Mouse (Mus musculus): ENCODE measurements around the gene Traf7.

The Traf7 gene
- long read RNA-seq, experiment 1, transcript Traf7-215 (21 exons, 3,003 nt) = major isoform, 6 of 36 reads
- long read RNA-seq, experiment 1, partial matches to known transcripts = 6 of 36 reads
- long read RNA-seq, experiment 1, other reads (novel, unspliced or antisense) = 22 of 36 reads
- long read RNA-seq, experiment 2, transcript Traf7-215 (21 exons, 3,003 nt) = major isoform, 13 of 48 reads
- long read RNA-seq, experiment 2, partial matches to known transcripts = 8 of 48 reads
- long read RNA-seq, experiment 2, other reads (novel, unspliced or antisense) = 23 of 48 reads

GRCm38 (mm10) chr17:24527723-24528559, at the start of gene Traf7:
Traf7 (minus strand) TSS chr17:24527938.
- intact Hi-C loops (cut with DNase I) = no loop called here

GRCm38 (mm10) chr17:24573811-24574210, 46.1 kb upstream of the Traf7 start:
- intact Hi-C loops (cut with DNase I) = no loop called here

GRCm38 (mm10) chr17:24572651-24573245, 45.0 kb upstream of the Traf7 start:
- intact Hi-C loops (cut with DNase I) = no loop called here

- intact Hi-C loops (cut with DNase I) = no loop called here
Observed at GRCm38 (mm10) chr17:24569837-24570236, 42.1 kb upstream of the Traf7 start.

- intact Hi-C loops (cut with DNase I) = no loop called here
Observed at GRCm38 (mm10) chr17:24567034-24567779, 39.5 kb upstream of the Traf7 start.

GRCm38 (mm10) chr17:24565792-24566191, 38.1 kb upstream of the Traf7 start:
- intact Hi-C loops (cut with DNase I) = no loop called here

GRCm38 (mm10) chr17:24565092-24565491, 37.4 kb upstream of the Traf7 start:
- intact Hi-C loops (cut with DNase I) = no loop called here

GRCm38 (mm10) chr17:24564422-24564821, 36.7 kb upstream of the Traf7 start:
- intact Hi-C loops (cut with DNase I) = no loop called here

- intact Hi-C loops (cut with DNase I) = no loop called here
Observed at GRCm38 (mm10) chr17:24563638-24564037, 35.9 kb upstream of the Traf7 start.

GRCm38 (mm10) chr17:24561592-24561991, 33.9 kb upstream of the Traf7 start:
- intact Hi-C loops (cut with DNase I) = no loop called here

GRCm38 (mm10) chr17:24560301-24561028, 32.7 kb upstream of the Traf7 start:
- intact Hi-C loops (cut with DNase I) = no loop called here

- intact Hi-C loops (cut with DNase I) = no loop called here
Observed at GRCm38 (mm10) chr17:24559146-24559545, 31.4 kb upstream of the Traf7 start.

GRCm38 (mm10) chr17:24558600-24559099, 30.9 kb upstream of the Traf7 start:
- intact Hi-C loops (cut with DNase I) = no loop called here

- intact Hi-C loops (cut with DNase I) = no loop called here
Observed at GRCm38 (mm10) chr17:24557091-24557490, 29.4 kb upstream of the Traf7 start.

- intact Hi-C loops (cut with DNase I) = loop anchor here (5.0 kb wide), 1 partner anchor 101 kb away; the partner anchor contains the start of gene Slc9a3r2
Observed at GRCm38 (mm10) chr17:24551050-24551444, 23.3 kb upstream of the Traf7 start.

- intact Hi-C loops (cut with DNase I) = loop anchor here (5.0 kb wide), 1 partner anchor 102 kb away; the partner anchor contains the start of gene Slc9a3r2
Observed at GRCm38 (mm10) chr17:24550416-24551049, 22.8 kb upstream of the Traf7 start.

- intact Hi-C loops (cut with DNase I) = loop anchor here (5.0 kb wide), 1 partner anchor 102 kb away; the partner anchor contains the start of gene Slc9a3r2
Observed at GRCm38 (mm10) chr17:24549618-24550415, 22.1 kb upstream of the Traf7 start, which contains the start of gene Pkd1. Pkd1 (plus strand) TSS chr17:24549834.

- intact Hi-C loops (cut with DNase I) = no loop called here
Observed at GRCm38 (mm10) chr17:24548921-24549617, 21.3 kb upstream of the Traf7 start.

All from adrenal gland (tissue).